Mouse (Mus musculus): ENCODE data around the gene Cntnap2.
A peak's percentile ranks its signal among the peaks of the same experiment; 100 is the strongest.
"Not testable (repeated sequence)": the region's sequence is repeated elsewhere in the genome, so short reads cannot be mapped to it uniquely, and the experiment has no call there.

The Cntnap2 gene

GRCm38 (mm10) chr6:47004430-47004829 lies 1945.3 kb downstream of the Cntnap2 start:
- DNase-seq: no peak

GRCm38 (mm10) chr6:47012933-47013332 lies 1953.8 kb downstream of the Cntnap2 start:
- DNase-seq: no peak

GRCm38 (mm10) chr6:47013535-47013934 lies 1954.4 kb downstream of the Cntnap2 start:
- peak; percentile 61 for DNase-seq

GRCm38 (mm10) chr6:47014886-47015586 lies 1955.9 kb downstream of the Cntnap2 start:
- no peak for DNase-seq

- DNase-seq: no peak
Observed at GRCm38 (mm10) chr6:47026064-47026686, 1967.0 kb downstream of the Cntnap2 start.

- no peak for DNase-seq
Observed at GRCm38 (mm10) chr6:47031362-47031761, 1972.2 kb downstream of the Cntnap2 start.

- DNase-seq: no peak
Observed at GRCm38 (mm10) chr6:47042602-47043001, 1983.4 kb downstream of the Cntnap2 start.

- DNase-seq: no peak
Observed at GRCm38 (mm10) chr6:47043586-47043985, 1984.4 kb downstream of the Cntnap2 start.

- no peak for DNase-seq
Observed at GRCm38 (mm10) chr6:47044385-47045200, 1985.4 kb downstream of the Cntnap2 start.

GRCm38 (mm10) chr6:47049051-47049450 lies 1989.9 kb downstream of the Cntnap2 start:
- no peak for DNase-seq

GRCm38 (mm10) chr6:47050319-47051222 lies 1991.4 kb downstream of the Cntnap2 start:
- DNase-seq: no peak

GRCm38 (mm10) chr6:47061341-47061740 lies 2002.2 kb downstream of the Cntnap2 start:
- no peak for DNase-seq

- DNase-seq: no peak
Observed at GRCm38 (mm10) chr6:47089998-47090397, 2030.8 kb downstream of the Cntnap2 start.

- no peak for DNase-seq
Observed at GRCm38 (mm10) chr6:47104951-47105350, 2045.8 kb downstream of the Cntnap2 start.

- no peak for DNase-seq
Observed at GRCm38 (mm10) chr6:47109582-47110220, 2050.5 kb downstream of the Cntnap2 start.

- not testable (repeated sequence) for DNase-seq
Observed at GRCm38 (mm10) chr6:47134063-47134462, 2074.9 kb downstream of the Cntnap2 start.

GRCm38 (mm10) chr6:47153018-47153417 lies 2093.9 kb downstream of the Cntnap2 start:
- DNase-seq: not testable (repeated sequence)

- DNase-seq: not testable (repeated sequence)
Observed at GRCm38 (mm10) chr6:47174580-47175294, 2115.6 kb downstream of the Cntnap2 start.

- peak; percentile 7 for DNase-seq
Observed at GRCm38 (mm10) chr6:47175356-47176156, 2116.4 kb downstream of the Cntnap2 start.

GRCm38 (mm10) chr6:47176157-47176555 lies 2117.0 kb downstream of the Cntnap2 start:
- DNase-seq: not testable (repeated sequence)
